Mouse (Mus musculus) left cerebral cortex, postnatal 4 days (tissue): ENCODE measurements around the gene Pgpep1. TPM values are rescaled to one million over a fixed set of nuclear protein-coding genes. Genes with fewer than 3 reads are reported as not detected.
A peak's percentile ranks its signal among the peaks of the same experiment; 100 is the strongest.

Experiments used
- DNase-seq: peaks from one replicate; pipeline ENCODE4 v3.0.0-alpha.2; 2022
- intact Hi-C: fragments of 180-260 bp; cut with DNase I; formaldehyde crosslinking; loops from one replicate; pipeline ENCODE4 v1.15.1; 2025
- total RNA-seq, 2 experiments: library from RNA; stranded (reverse); gene quantifications; 2 replicates each; pipeline ENCODE4 v1.2.3; 2021

Gene Pgpep1
- total RNA-seq, 2 experiments from 2014 or later: 29.7 to 30.5 TPM

- intact Hi-C loops: no loop called here
- no peak for DNase-seq
These were observed 24.7 kb downstream of the Pgpep1 start for GRCm38 (mm10) chr8:70635527-70635926.

- no peak for DNase-seq
- intact Hi-C loops: no loop called here
These were observed 26.1 kb downstream of the Pgpep1 start for GRCm38 (mm10) chr8:70634066-70634465.

GRCm38 (mm10) chr8:70632346-70632892 is 27.8 kb downstream of the Pgpep1 start, which contains the start of gene Gdf15:
Gdf15 (minus strand) TSS chr8:70632456.
- intact Hi-C loops: no loop called here

GRCm38 (mm10) chr8:70631436-70631835 is 28.8 kb downstream of the Pgpep1 start:
- intact Hi-C loops: no loop called here
- DNase-seq: no peak

More at GRCm38 (mm10) chr8:70632346-70632892, 27.8 kb downstream of the Pgpep1 start, which contains the start of gene Gdf15:
- no peak for DNase-seq

- intact Hi-C loops: no loop called here
- no peak for DNase-seq
These were observed 29.4 kb downstream of the Pgpep1 start for GRCm38 (mm10) chr8:70630532-70631381.

GRCm38 (mm10) chr8:70629574-70630531 is 30.3 kb downstream of the Pgpep1 start:
- DNase-seq: peak; percentile 86
- intact Hi-C loops: no loop called here

- intact Hi-C loops: no loop called here
- no peak for DNase-seq
These were observed 31.1 kb downstream of the Pgpep1 start for GRCm38 (mm10) chr8:70628986-70629490.

GRCm38 (mm10) chr8:70627041-70627440 is 33.1 kb downstream of the Pgpep1 start:
- no peak for DNase-seq
- intact Hi-C loops: no loop called here

- intact Hi-C loops: no loop called here
- DNase-seq: peak; percentile 53
These were observed 35.1 kb downstream of the Pgpep1 start for GRCm38 (mm10) chr8:70625104-70625503.

GRCm38 (mm10) chr8:70622220-70622619 is 38.0 kb downstream of the Pgpep1 start:
- DNase-seq: no peak
- intact Hi-C loops: no loop called here

- intact Hi-C loops: no loop called here
- DNase-seq: no peak
These were observed 41.3 kb downstream of the Pgpep1 start for GRCm38 (mm10) chr8:70618888-70619334.

GRCm38 (mm10) chr8:70617985-70618384 is 42.2 kb downstream of the Pgpep1 start:
- no peak for DNase-seq
- intact Hi-C loops: no loop called here

- intact Hi-C loops: no loop called here
- DNase-seq: no peak
These were observed 43.5 kb downstream of the Pgpep1 start for GRCm38 (mm10) chr8:70616645-70617044.

- no peak for DNase-seq
- intact Hi-C loops: no loop called here
These were observed 44.3 kb downstream of the Pgpep1 start, which contains the start of gene Lrrc25 for GRCm38 (mm10) chr8:70615894-70616293. Lrrc25 (plus strand) TSS chr8:70616155.

GRCm38 (mm10) chr8:70615281-70615680 is 44.9 kb downstream of the Pgpep1 start:
- DNase-seq: no peak
- intact Hi-C loops: no loop called here

GRCm38 (mm10) chr8:70614469-70614868 is 45.7 kb downstream of the Pgpep1 start:
- DNase-seq: no peak
- intact Hi-C loops: no loop called here

- intact Hi-C loops: no loop called here
- DNase-seq: no peak
These were observed 46.4 kb downstream of the Pgpep1 start for GRCm38 (mm10) chr8:70613763-70614162.

GRCm38 (mm10) chr8:70611849-70612248 is 48.3 kb downstream of the Pgpep1 start:
- intact Hi-C loops: no loop called here
- DNase-seq: peak; percentile 86

- intact Hi-C loops: no loop called here
- DNase-seq: peak; percentile 75
These were observed 49.1 kb downstream of the Pgpep1 start for GRCm38 (mm10) chr8:70610796-70611771.
